Mouse (Mus musculus): Measurements from ENCODE around the gene Gng7.

Gng7 gene

GRCm38 (mm10) chr10:80917779-80918434 lies 96.8 kb downstream of the Gng7 start, which contains the start of gene Lmnb2:
Gene Lmnb2 (minus strand): TSS chr10:80918245.
- peak; percentile 88 for DNase-seq

DNA sequence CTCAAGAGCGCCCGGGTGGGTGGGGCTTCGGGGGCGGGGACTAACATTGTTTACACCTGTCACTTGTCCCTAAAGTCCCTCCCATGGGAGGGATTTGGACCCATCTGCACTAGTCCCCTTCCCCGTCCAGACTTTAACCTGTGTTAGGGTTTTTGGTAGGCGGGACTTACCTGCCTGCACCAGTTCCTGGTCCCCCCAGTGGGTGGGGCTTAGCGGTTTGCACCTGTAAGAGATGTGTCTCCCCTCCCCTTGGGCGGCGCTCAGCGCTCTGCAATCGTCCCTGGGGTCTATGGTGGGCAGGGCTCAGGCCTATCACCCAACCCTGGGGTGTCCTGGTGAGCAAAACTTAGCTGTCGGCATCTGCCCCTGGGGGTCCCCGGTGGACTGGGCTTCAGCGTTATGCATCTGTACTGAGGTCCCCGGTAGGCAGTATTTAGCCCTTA lies 97.4 kb downstream of the Gng7 start:
- peak; percentile 77 for DNase-seq

GRCm38 (mm10) chr10:80915736-80916135 lies 99.0 kb downstream of the Gng7 start:
- DNase-seq, result peak; percentile 70

DNA sequence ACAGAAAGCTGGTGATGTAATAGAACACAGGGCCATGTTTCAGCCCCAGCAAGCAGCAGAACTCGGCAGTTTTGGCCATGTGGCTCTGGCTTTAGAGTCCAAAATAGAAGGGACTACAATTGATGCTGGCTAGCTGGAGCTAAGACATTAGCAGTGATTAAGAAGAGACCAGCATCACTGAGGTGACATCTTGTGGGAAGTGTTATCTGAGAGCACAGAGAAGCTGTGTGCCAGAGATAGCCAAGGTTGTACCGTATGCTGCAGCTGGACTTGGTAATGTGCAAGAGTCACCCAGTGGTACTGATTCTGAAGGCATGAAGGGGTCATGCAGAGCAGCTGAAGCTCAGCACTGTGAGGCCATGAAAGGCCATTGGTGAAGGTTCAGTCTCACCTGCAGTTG lies 99.5 kb downstream of the Gng7 start:
- DNase-seq, result no peak

GRCm38 (mm10) chr10:80914253-80914656 lies 100.5 kb downstream of the Gng7 start:
- peak; percentile 94 for DNase-seq

GRCm38 (mm10) chr10:80913364-80914011 lies 101.3 kb downstream of the Gng7 start:
- DNase-seq, result peak; percentile 58

- no peak for DNase-seq
Measured at GRCm38 (mm10) chr10:80911891-80912290, 102.9 kb downstream of the Gng7 start.

GRCm38 (mm10) chr10:80911354-80911753 lies 103.4 kb downstream of the Gng7 start:
- DNase-seq, result no peak

GRCm38 (mm10) chr10:80909375-80910162 lies 105.2 kb downstream of the Gng7 start:
- no peak for DNase-seq

DNA sequence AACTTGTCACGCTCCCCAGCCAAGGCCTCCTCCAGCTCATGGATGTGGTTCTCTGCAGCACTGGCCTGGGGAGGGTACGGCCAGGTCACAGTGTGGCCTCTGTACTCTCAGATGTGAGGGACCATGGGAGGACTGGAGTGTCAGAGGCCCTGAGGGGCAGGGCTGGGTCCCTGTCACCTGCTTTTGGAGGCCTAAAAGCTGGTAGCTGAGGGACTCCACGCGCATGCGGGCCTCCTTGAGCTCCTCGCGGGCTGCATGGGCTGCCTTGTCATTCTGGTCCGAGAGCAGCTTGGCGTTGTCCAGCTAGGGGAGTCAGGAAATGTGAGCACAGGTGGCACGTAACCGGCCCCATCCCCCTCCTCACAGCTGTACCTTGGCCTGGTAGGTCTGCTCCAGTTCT lies 110.0 kb downstream of the Gng7 start:
- DNase-seq, result peak; percentile 51

DNA sequence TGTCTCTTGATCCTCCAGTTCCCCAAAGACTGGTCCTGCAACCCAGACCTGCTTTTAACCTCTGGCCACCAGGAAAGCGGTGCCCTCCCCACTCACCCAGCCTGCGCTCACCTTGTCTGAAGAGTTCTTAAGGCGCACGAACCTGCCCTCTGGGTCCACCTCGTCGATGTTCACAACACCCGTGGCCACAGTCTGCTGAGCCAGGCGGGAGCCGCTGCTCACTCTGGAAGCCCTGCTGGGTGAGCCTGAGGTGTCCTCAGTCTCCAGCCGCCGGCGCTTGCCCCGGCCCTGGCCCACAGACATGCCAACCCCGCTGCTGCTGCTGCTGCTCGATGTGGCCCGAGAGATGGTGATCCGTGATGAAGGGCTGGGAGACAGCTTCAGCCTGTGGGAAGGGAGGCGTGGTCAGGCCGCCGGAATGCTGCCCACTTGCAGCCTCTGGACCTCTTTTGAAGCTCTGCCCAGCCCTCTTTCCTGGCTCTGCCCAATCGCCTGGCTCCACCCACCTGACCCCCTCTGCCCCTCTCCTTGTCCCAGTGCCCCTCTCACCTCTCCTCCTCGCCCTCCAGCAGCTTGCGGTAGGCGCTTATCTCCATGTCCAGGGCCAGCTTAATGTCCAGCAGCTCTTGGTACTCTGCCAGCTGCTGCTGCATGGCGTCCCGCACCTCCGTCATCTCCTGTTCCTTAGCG lies 110.6 kb downstream of the Gng7 start:
- DNase-seq, result peak; percentile 66

DNA sequence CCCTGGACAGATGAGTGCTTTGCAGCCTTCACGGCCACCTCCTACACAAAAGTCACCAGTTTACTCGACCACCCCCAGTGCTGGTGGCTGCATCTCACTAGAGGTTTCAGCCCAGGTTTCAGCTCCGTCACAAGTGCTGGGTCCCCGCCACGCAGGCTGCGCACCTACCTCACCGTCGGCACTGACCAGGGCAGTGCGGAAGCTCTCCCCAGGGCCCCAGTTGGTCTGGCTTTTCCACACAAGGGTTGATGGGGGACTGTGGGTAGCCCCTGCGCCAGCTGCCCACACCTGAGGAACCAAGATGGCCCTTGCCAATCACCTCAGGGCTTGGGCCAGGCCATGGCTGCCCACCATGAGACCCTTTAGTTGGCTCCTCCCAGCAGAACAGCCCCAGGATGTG lies 111.5 kb downstream of the Gng7 start:
- peak; percentile 64 for DNase-seq

GRCm38 (mm10) chr10:80902273-80902940 lies 112.3 kb downstream of the Gng7 start:
- DNase-seq, result peak; percentile 48

GRCm38 (mm10) chr10:80901409-80902272 lies 113.1 kb downstream of the Gng7 start:
- peak; percentile 70 for DNase-seq

- peak; percentile 99 for DNase-seq
Measured at GRCm38 (mm10) chr10:80900318-80901247, 114.2 kb downstream of the Gng7 start, which contains the start of gene Timm13. Gene Timm13 (minus strand): TSS chr10:80900969.

- DNase-seq, result peak; percentile 76
Measured at GRCm38 (mm10) chr10:80899591-80900317, 115.0 kb downstream of the Gng7 start.

DNA sequence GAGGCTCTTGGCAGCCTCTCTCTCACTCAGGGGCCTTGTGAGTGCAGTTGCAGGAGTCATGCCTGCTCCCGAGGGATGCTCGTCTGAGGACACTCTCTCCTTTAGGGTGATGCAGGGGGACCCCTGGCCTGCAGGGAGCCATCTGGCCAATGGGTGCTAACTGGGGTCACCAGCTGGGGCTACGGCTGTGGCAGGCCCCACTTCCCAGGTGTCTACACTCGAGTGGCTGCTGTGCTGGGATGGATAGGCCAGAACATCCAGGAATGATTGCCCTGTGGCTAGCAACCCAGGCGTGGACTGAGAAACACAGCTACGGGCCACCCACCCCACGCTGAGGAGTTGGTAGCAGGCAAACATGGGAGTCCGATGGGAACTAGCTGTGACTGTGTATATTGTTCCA lies 115.7 kb downstream of the Gng7 start:
- peak; percentile 72 for DNase-seq
